Mouse (Mus musculus): ENCODE measurements around the gene Nr4a1. TPM values are rescaled to one million over a fixed set of nuclear protein-coding genes. Genes with fewer than 3 reads are reported as not detected.
A peak's percentile ranks its signal among the peaks of the same experiment; 100 is the strongest.

The Nr4a1 gene
- total RNA-seq, 2 experiments from 2014 or later = 5.5 to 6.3 TPM

- no peak for DNase-seq (ENCODE audit: low spot score)
- intact Hi-C loops (cut with DNase I) = no loop called here
Observed at GRCm38 (mm10) chr15:101250220-101250800, 3.8 kb upstream of the Nr4a1 start.

- no peak for DNase-seq (ENCODE audit: low spot score)
- intact Hi-C loops (cut with DNase I) = no loop called here
Observed at GRCm38 (mm10) chr15:101251930-101252329, 2.1 kb upstream of the Nr4a1 start.

GRCm38 (mm10) chr15:101252614-101253013 is 1.5 kb upstream of the Nr4a1 start:
- intact Hi-C loops (cut with DNase I) = no loop called here

GRCm38 (mm10) chr15:101253563-101253885 is 545 bp upstream of the Nr4a1 start:
- DNase-seq (ENCODE audit: low spot score) = no peak
- intact Hi-C loops (cut with DNase I) = no loop called here

More at GRCm38 (mm10) chr15:101252614-101253013, 1.5 kb upstream of the Nr4a1 start:
- no peak for DNase-seq (ENCODE audit: low spot score)

GRCm38 (mm10) chr15:101255842-101256462 is 1.9 kb downstream of the Nr4a1 start:
- intact Hi-C loops (cut with DNase I) = no loop called here

GRCm38 (mm10) chr15:101256463-101257206 is 2.6 kb downstream of the Nr4a1 start:
- intact Hi-C loops (cut with DNase I) = no loop called here
- DNase-seq (ENCODE audit: low spot score) = no peak

More at GRCm38 (mm10) chr15:101255842-101256462, 1.9 kb downstream of the Nr4a1 start:
- no peak for DNase-seq (ENCODE audit: low spot score)

GRCm38 (mm10) chr15:101258420-101258819 is 4.4 kb downstream of the Nr4a1 start:
- intact Hi-C loops (cut with DNase I) = no loop called here
- DNase-seq (ENCODE audit: low spot score) = no peak

GRCm38 (mm10) chr15:101259922-101260321 is 5.9 kb downstream of the Nr4a1 start:
- intact Hi-C loops (cut with DNase I) = no loop called here
- no peak for DNase-seq (ENCODE audit: low spot score)

- intact Hi-C loops (cut with DNase I) = no loop called here
- peak; percentile 85 for DNase-seq (ENCODE audit: low spot score)
Observed at GRCm38 (mm10) chr15:101260387-101260786, 6.3 kb downstream of the Nr4a1 start.

- no peak for DNase-seq (ENCODE audit: low spot score)
- intact Hi-C loops (cut with DNase I) = no loop called here
Observed at GRCm38 (mm10) chr15:101260874-101261622, 7.0 kb downstream of the Nr4a1 start.

- no peak for DNase-seq (ENCODE audit: low spot score)
- intact Hi-C loops (cut with DNase I) = no loop called here
Observed at GRCm38 (mm10) chr15:101262502-101262901, 8.4 kb downstream of the Nr4a1 start.

GRCm38 (mm10) chr15:101266132-101266963 is 12.3 kb downstream of the Nr4a1 start:
- peak; percentile 93 for DNase-seq (ENCODE audit: low spot score)
- intact Hi-C loops (cut with DNase I) = loop anchor here (2.0 kb wide), 1 partner anchor 26 kb away; no protein-coding TSS in a partner anchor

GRCm38 (mm10) chr15:101267053-101268032 is 13.3 kb downstream of the Nr4a1 start:
- no peak for DNase-seq (ENCODE audit: low spot score)
- intact Hi-C loops (cut with DNase I) = loop anchor here (2.0 kb wide), 2 partner anchors 15 to 27 kb away; no protein-coding TSS in a partner anchor

- DNase-seq (ENCODE audit: low spot score) = no peak
- intact Hi-C loops (cut with DNase I) = no loop called here
Observed at GRCm38 (mm10) chr15:101270101-101270820, 16.2 kb downstream of the Nr4a1 start.

- intact Hi-C loops (cut with DNase I) = no loop called here
- no peak for DNase-seq (ENCODE audit: low spot score)
Observed at GRCm38 (mm10) chr15:101271107-101271506, 17.0 kb downstream of the Nr4a1 start.

- DNase-seq (ENCODE audit: low spot score) = no peak
- intact Hi-C loops (cut with DNase I) = no loop called here
Observed at GRCm38 (mm10) chr15:101271513-101271912, 17.4 kb downstream of the Nr4a1 start.

GRCm38 (mm10) chr15:101274380-101274779 is 20.3 kb downstream of the Nr4a1 start:
- intact Hi-C loops (cut with DNase I) = no loop called here
- DNase-seq (ENCODE audit: low spot score) = no peak
